Mouse (Mus musculus): Measurements from ENCODE around the gene Hoxa10. TPM values are rescaled to one million over a fixed set of nuclear protein-coding genes. Genes with fewer than 3 reads are reported as not detected.

Hoxa10 gene
- polyA plus RNA-seq, 1 experiment from 2014 or later: 7.8 TPM

DNA sequence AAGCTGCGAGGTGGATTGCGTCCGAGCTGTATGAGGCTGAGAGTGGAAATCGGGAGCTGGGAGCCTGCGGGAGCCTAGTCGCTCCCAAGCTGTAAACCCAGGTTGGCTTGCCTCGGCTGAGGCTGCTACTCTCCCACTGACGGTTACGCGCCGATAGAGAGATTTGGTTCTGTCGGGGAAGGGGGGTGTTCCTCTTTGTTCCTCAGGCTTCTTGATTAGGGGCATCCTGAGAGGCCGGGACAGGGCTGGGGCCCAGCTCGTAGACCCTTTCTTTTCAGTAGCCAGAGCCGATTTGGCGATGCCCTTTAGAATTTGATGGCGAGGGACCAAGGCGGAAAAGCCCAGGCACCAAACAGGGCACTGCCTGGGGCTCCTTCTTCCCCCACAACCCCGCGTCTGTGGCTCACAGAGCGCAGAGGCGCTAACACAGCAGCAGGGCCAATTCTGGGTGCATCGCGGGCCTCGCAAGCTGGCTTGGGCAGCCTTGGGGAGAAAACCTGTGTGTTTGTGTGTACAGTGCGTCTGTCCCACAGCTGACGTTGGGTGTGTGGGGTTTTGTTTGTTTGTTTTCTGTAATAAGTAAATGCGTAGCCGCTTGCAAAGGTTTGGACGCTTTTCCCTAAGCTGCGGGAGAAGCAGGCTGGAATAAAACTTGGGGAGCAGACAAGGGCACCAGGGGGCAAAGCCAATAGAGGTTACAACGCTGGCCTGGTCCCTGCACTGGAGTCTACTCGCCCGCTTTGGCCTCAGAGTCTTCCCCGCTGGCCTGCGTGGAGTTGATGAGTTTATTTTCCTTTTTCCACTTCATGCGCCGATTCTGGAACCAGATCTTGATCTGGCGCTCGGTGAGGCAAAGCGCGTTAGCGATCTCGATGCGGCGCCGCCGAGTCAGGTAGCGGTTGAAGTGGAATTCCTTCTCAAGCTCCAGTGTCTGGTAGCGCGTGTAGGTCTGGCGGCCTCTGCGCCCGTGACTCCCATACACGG is 34.7 kb downstream of the Hoxa10 start:
- no peaks in the 10 kb centered on the region for H3K9me3 ChIP-seq (ENCODE audit: control insufficient read depth)
- WGBS: 22% methylated on average over 55 of the region's 55 CpGs
- peak overlapping the region; percentile 42 for H3K4me2 ChIP-seq (replicated peaks; ENCODE audit: low read depth)
- H3K4me1 ChIP-seq (replicated peaks; ENCODE audit: control insufficient read depth, insufficient read depth, low read length): no peaks in the 10 kb centered on the region
- H3K27ac ChIP-seq (ENCODE audit: low read depth, low read length): peak overlapping the region; percentile 47
- H3K27me3 ChIP-seq (replicated peaks; ENCODE audit: control insufficient read depth, insufficient read depth, low read length): peaks cover 69% of the 10 kb centered on the region
- H3K9ac ChIP-seq (ENCODE audit: low read depth, low read length): 0 out of 2 replicates have a peak overlapping the region, but pooled peaks have one; percentile 8
- peak overlapping the region; percentile 71; the same call in 1 of the 2 replicates for H3K4me3 ChIP-seq (ENCODE audit: low read depth, low read length)
- no peaks in the 10 kb centered on the region for H3K36me3 ChIP-seq (ENCODE audit: control insufficient read depth, insufficient read depth)
- ATAC-seq: no peak
- no peak for TF ChIP-seq CTCF (IDR thresholded peaks at IDR 0.05; ENCODE audit: low read depth)

DNA sequence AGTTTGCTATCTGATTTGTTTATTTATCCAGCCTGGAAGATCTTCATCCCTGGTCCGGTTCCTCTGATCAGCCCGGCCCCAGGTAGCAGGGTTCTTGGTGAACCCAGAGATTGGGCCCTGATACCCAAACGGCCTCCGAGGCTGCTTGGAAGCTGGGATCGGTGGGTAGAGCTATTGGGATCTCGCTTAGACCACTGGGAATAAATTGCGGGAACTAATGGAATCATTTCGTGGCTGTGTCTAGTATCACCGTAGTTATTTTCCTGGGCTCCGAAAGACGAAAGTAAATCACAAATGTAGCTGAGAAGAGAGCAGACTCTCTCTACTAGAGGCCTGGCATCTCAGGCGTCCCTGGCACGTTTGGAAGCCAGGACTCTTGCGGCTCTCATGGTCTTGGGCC is 35.4 kb downstream of the Hoxa10 start:
- H3K4me2 ChIP-seq (replicated peaks; ENCODE audit: low read depth): peak overlapping the region; percentile 42; the same call in 1 of the 2 replicates
- no peaks in the 10 kb centered on the region for H3K9me3 ChIP-seq (ENCODE audit: control insufficient read depth)
- WGBS: 26% methylated on average over 14 of the region's 14 CpGs
- 0 out of 2 replicates have a peak overlapping the region, but pooled peaks have one; percentile 71 for H3K4me3 ChIP-seq (ENCODE audit: low read depth, low read length)
- H3K36me3 ChIP-seq (ENCODE audit: control insufficient read depth, insufficient read depth): no peaks in the 10 kb centered on the region
- ATAC-seq: no peak
- 0 out of 2 replicates have a peak overlapping the region, but pooled peaks have one; percentile 8 for H3K9ac ChIP-seq (ENCODE audit: low read depth, low read length)
- TF ChIP-seq CTCF (IDR thresholded peaks at IDR 0.05; ENCODE audit: low read depth): no peak
- peaks cover 63% of the 10 kb centered on the region for H3K27me3 ChIP-seq (replicated peaks; ENCODE audit: control insufficient read depth, insufficient read depth, low read length)
- H3K27ac ChIP-seq (ENCODE audit: low read depth, low read length): peak overlapping the region; percentile 47
- H3K4me1 ChIP-seq (replicated peaks; ENCODE audit: control insufficient read depth, insufficient read depth, low read length): no peaks in the 10 kb centered on the region

DNA sequence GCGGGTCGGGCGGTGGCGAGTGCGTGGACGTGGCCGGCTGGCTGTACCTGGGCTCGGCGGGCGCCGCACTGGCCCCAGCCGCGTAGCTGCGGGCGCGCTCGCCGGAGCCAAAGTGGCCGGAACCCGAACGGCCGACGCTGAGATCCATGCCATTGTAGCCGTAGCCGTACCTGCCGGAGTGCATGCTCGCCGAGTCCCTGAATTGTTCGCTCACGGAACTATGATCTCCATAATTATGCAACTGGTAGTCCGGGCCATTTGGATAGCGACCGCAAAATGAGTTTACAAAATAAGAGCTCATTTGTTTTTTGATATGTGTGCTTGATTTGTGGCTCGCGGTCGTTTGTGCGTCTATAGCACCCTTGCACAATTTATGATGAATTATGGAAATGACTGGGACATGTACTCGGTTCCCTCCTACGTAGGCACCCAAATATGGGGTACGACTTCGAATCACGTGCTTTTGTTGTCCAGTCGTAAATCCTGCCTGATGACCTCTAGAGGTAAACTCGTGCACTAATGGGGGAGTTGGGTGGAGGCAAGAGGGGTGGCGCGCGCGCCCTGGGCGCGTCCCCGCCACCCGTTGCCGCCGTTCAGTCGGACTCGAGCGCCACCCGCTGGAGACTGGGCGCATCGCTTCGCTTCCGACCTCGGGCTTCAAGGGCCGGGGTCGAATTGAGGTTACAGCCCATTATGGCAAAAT is 36.5 kb downstream of the Hoxa10 start, which contains the start of gene Hoxa5:
Hoxa5 (minus strand) TSS at position 538 of the 703 bp plus-strand sequence.
- 1% methylated on average over 64 of the region's 65 CpGs for WGBS
- Histone ChIP-seq H3K9me3 (ENCODE audit: control insufficient read depth) (no peaks in the 10 kb centered on the region), H3K27me3 (replicated peaks; ENCODE audit: control insufficient read depth, insufficient read depth, low read length) (peaks cover 53% of the 10 kb centered on the region), H3K4me3 (ENCODE audit: low read depth, low read length) (peak within 1 kb of the TSS; percentile 71), H3K9ac (ENCODE audit: low read depth, low read length) (peak within 1 kb of the TSS; percentile 77), H3K36me3 (ENCODE audit: control insufficient read depth, insufficient read depth) (no peaks in the 10 kb centered on the region), H3K27ac (ENCODE audit: low read depth, low read length) (peak within 1 kb of the TSS; percentile 57), H3K4me1 (replicated peaks; ENCODE audit: control insufficient read depth, insufficient read depth, low read length) (no peaks in the 10 kb centered on the region), H3K4me2 (replicated peaks; ENCODE audit: low read depth) (peak within 1 kb of the TSS; percentile 96)
- peak; percentile 52 for ATAC-seq
- TF ChIP-seq CTCF (IDR thresholded peaks at IDR 0.05; ENCODE audit: low read depth): peak; percentile 93

DNA sequence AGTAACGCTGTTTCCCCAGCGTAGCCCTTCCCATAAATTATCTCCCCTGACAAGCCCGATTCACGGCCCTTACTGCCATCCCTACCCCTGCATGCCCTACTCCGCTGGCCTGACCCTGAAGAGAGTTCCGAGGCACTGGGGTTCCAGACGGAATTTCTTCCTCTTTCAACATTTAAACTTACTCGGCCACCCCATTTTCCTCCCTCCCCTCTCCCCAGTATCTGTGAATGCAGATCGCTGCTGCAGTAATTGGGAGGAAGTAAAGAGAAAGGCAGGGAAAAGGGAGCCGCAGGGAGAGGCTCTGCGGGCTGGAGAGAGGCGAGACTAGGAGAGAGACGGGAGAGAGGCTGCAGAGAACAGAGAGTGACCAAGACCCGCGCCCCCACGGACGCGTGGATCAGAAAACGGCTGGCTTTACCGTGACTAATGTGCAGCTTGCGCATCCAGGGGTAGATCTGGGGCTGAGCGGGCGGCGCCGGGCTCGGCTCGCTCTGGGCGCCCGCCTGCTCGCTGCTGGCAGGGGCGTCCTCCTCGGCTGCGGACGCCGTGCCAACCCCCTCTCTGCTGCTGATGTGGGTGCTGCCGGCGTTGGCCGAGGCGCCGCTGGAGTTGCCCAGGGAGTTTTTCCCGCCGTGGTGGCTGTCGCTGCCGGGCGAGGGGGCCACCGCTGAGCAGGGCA is 37.1 kb downstream of the Hoxa10 start:
- H3K9ac ChIP-seq (ENCODE audit: low read depth, low read length): peak overlapping the region; percentile 77
- H3K4me1 ChIP-seq (replicated peaks; ENCODE audit: control insufficient read depth, insufficient read depth, low read length): no peaks in the 10 kb centered on the region
- 3% methylated on average over 43 of the region's 46 CpGs for WGBS
- H3K4me2 ChIP-seq (replicated peaks; ENCODE audit: low read depth): peak overlapping the region; percentile 96
- H3K9me3 ChIP-seq (ENCODE audit: control insufficient read depth): no peaks in the 10 kb centered on the region
- no peak for TF ChIP-seq CTCF (IDR thresholded peaks at IDR 0.05; ENCODE audit: low read depth)
- peak overlapping the region; percentile 57 for H3K27ac ChIP-seq (ENCODE audit: low read depth, low read length)
- ATAC-seq: no peak
- H3K27me3 ChIP-seq (replicated peaks; ENCODE audit: control insufficient read depth, insufficient read depth, low read length): peaks cover 46% of the 10 kb centered on the region
- peak overlapping the region; percentile 71 for H3K4me3 ChIP-seq (ENCODE audit: low read depth, low read length)
- H3K36me3 ChIP-seq (ENCODE audit: control insufficient read depth, insufficient read depth): no peaks in the 10 kb centered on the region

DNA sequence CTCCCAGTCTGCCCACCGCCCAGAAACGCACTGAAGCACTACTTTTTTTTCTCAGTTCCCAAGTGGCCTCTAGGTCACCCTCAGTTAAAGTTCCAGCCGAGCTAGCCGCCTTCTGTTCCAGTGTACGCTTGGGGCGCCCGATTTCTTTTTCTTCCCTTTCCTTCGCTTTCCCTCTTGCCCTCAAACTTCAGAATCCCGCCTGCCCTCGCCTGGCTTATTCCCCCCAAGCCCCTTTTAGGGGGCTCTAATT is 37.6 kb downstream of the Hoxa10 start:
- H3K36me3 ChIP-seq (ENCODE audit: control insufficient read depth, insufficient read depth): no peaks in the 10 kb centered on the region

More for the DNA sequence above, 37.6 kb downstream of the Hoxa10 start:
- no peaks in the 10 kb centered on the region for H3K9me3 ChIP-seq (ENCODE audit: control insufficient read depth)
- 13% methylated on average over 10 of the region's 10 CpGs for WGBS
- H3K4me3 ChIP-seq (ENCODE audit: low read depth, low read length): peak overlapping the region; percentile 71
- peak overlapping the region; percentile 77 for H3K9ac ChIP-seq (ENCODE audit: low read depth, low read length)
- H3K27ac ChIP-seq (ENCODE audit: low read depth, low read length): peak overlapping the region; percentile 57
- no peak for TF ChIP-seq CTCF (IDR thresholded peaks at IDR 0.05; ENCODE audit: low read depth)
- peaks cover 41% of the 10 kb centered on the region for H3K27me3 ChIP-seq (replicated peaks; ENCODE audit: control insufficient read depth, insufficient read depth, low read length)
- ATAC-seq: no peak
- peak overlapping the region; percentile 96 for H3K4me2 ChIP-seq (replicated peaks; ENCODE audit: low read depth)
- H3K4me1 ChIP-seq (replicated peaks; ENCODE audit: control insufficient read depth, insufficient read depth, low read length): no peaks in the 10 kb centered on the region

All from intestine, postnatal 0 days (tissue).